Mouse (Mus musculus) E14TG2a.4 (cell line): ENCODE measurements around the gene Zmynd8.
"Not testable (repeated sequence)": the region's sequence is repeated elsewhere in the genome, so short reads cannot be mapped to it uniquely, and the experiment has no call there.

Source experiments
- H3K27me3 ChIP-seq: 2 replicates; pipeline ENCODE4 v1.6.1; 2014; ENCODE audit warnings: low read length, control low read depth; ENCODE audit not compliant: insufficient read depth
- H3K36me3 ChIP-seq: 2 replicates; pipeline ENCODE4 v1.6.1; 2014; ENCODE audit warnings: low read length, control low read depth; ENCODE audit not compliant: insufficient read depth
- H3K4me1 ChIP-seq: replicated peaks from 2 replicates; pipeline ENCODE4 v1.6.1; 2014; ENCODE audit warnings: low read depth, low read length, control low read depth
- H3K4me3 ChIP-seq: replicated peaks from 2 replicates; pipeline ENCODE4 v1.5.1; 2014; ENCODE audit warnings: mild to moderate bottlenecking, low read length
- H3K9me3 ChIP-seq: 2 replicates; pipeline ENCODE4 v1.6.1; 2014; ENCODE audit warnings: low read length, control low read depth
- CTCF ChIP-seq: conservative IDR thresholded peaks from 2 replicates; pipeline ENCODE4 v1.5.1; 2014; ENCODE audit warnings: low read length
- NANOG ChIP-seq: IDR thresholded peaks from 2 replicates; pipeline ENCODE4 v1.6.1; 2014; ENCODE audit warnings: borderline replicate concordance, low read length, mixed read lengths
- POU5F1 ChIP-seq: IDR thresholded peaks from 2 replicates; pipeline ENCODE4 v1.6.1; 2014; ENCODE audit warnings: low read length, borderline replicate concordance

Zmynd8 gene

GRCm38 (mm10) chr2:165812889-165813288, 85.9 kb downstream of the Zmynd8 start:
- Histone ChIP-seq H3K4me3 (peak overlapping the region; percentile 89), H3K27me3 (no peaks in the 10 kb centered on the region), H3K4me1 (peaks cover 72% of the 10 kb centered on the region), H3K36me3 (peaks cover 76% of the 10 kb centered on the region), H3K9me3 (no peaks in the 10 kb centered on the region)
- TF ChIP-seq CTCF, result no peak
- no peak for TF ChIP-seq NANOG
- no peak for TF ChIP-seq POU5F1

GRCm38 (mm10) chr2:165811536-165811935, 87.3 kb downstream of the Zmynd8 start:
- no peak for TF ChIP-seq NANOG
- peak; percentile 90 for TF ChIP-seq CTCF
- H3K4me3 ChIP-seq, result peak overlapping the region; percentile 89
- peaks cover 63% of the 10 kb centered on the region for H3K36me3 ChIP-seq
- no peaks in the 10 kb centered on the region for H3K9me3 ChIP-seq
- H3K27me3 ChIP-seq, result no peaks in the 10 kb centered on the region
- peaks cover 70% of the 10 kb centered on the region for H3K4me1 ChIP-seq

DNA sequence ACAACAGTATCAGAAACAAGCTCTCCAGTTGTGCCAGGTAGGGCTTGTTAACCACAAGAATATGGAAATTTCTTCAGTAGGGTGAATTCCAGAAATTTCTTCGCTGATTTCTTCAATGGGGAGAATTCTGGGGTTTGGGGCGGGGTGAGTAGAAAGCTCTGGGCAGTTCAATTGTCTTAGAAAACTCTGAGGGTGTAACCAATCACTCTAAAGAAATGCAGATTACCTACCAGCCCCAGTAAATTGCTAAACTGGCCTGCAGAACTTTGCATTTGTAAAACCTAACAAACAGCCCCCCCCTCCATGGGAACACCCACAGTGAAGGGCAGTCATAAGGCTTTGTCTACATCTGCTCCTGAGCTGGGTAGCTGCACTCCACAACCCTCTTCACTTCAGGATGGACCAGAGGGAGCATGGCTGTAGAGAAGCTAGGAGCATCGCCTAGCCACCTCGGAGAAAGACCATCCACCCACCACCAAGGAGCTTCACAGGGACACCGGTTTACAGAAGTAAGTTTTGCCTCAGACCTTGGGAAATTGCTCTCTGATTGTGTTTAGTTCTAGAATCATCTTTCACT, 88.8 kb downstream of the Zmynd8 start:
- TF ChIP-seq POU5F1 (peak; percentile 56; the same call in 1 of the 2 replicates), NANOG (peak; percentile 92), CTCF (no peak)
- H3K4me3 ChIP-seq, result peak overlapping the region; percentile 89
- H3K27me3 ChIP-seq, result peaks cover 5% of the 10 kb centered on the region; the same call in 1 of the 2 replicates
- H3K9me3 ChIP-seq, result no peaks in the 10 kb centered on the region
- H3K36me3 ChIP-seq, result peaks cover 59% of the 10 kb centered on the region
- H3K4me1 ChIP-seq, result peaks cover 73% of the 10 kb centered on the region

GRCm38 (mm10) chr2:165809091-165809490, 89.7 kb downstream of the Zmynd8 start:
- Histone ChIP-seq H3K36me3 (peaks cover 50% of the 10 kb centered on the region), H3K9me3 (no peaks in the 10 kb centered on the region), H3K4me1 (peaks cover 73% of the 10 kb centered on the region), H3K27me3 (peaks cover 6% of the 10 kb centered on the region; the same call in 1 of the 2 replicates), H3K4me3 (peak overlapping the region; percentile 84)
- no peak for TF ChIP-seq POU5F1
- TF ChIP-seq CTCF, result no peak
- no peak for TF ChIP-seq NANOG

GRCm38 (mm10) chr2:165808179-165808975, 90.4 kb downstream of the Zmynd8 start:
- Histone ChIP-seq H3K4me1 (peaks cover 68% of the 10 kb centered on the region), H3K4me3 (peak overlapping the region; percentile 84)
- TF ChIP-seq NANOG (no peak), CTCF (no peak), POU5F1 (no peak)

DNA sequence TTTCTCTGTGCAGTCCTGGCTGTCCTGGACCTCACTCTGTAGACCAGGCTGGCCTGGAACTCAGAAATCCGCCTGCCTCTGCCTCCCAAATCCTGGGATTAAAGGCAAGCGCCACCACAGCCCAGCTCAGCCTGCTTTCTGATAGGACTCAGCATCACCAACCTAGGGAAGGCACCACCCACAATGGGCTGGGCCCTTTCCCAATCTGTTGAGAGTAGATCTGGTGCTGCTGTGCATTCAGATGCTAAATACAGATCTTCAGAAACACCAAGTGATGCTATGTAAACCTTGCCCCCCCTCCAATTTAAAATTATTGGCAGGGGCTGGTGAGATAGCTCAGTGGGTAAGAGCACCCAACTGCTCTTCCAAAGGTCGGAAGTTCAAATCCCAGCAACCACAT, 98.6 kb downstream of the Zmynd8 start:
- Histone ChIP-seq H3K36me3 (peaks cover 10% of the 10 kb centered on the region; the same call in 1 of the 2 replicates), H3K4me1 (peaks cover 66% of the 10 kb centered on the region)
- not testable (repeated sequence) for H3K9me3 ChIP-seq, H3K27me3 ChIP-seq, H3K4me3 ChIP-seq

More at GRCm38 (mm10) chr2:165808179-165808975, 90.4 kb downstream of the Zmynd8 start:
- Histone ChIP-seq H3K36me3 (peaks cover 42% of the 10 kb centered on the region), H3K9me3 (no peaks in the 10 kb centered on the region), H3K27me3 (peaks cover 6% of the 10 kb centered on the region; the same call in 1 of the 2 replicates)

GRCm38 (mm10) chr2:165797876-165798275, 100.9 kb downstream of the Zmynd8 start:
- no peak overlapping the region for H3K4me3 ChIP-seq
- H3K4me1 ChIP-seq, result peaks cover 59% of the 10 kb centered on the region
- H3K27me3 ChIP-seq, result no peaks in the 10 kb centered on the region; the same call in 1 of the 2 replicates
- no peak for TF ChIP-seq CTCF
- H3K9me3 ChIP-seq, result no peaks in the 10 kb centered on the region
- H3K36me3 ChIP-seq, result peaks cover 26% of the 10 kb centered on the region

DNA sequence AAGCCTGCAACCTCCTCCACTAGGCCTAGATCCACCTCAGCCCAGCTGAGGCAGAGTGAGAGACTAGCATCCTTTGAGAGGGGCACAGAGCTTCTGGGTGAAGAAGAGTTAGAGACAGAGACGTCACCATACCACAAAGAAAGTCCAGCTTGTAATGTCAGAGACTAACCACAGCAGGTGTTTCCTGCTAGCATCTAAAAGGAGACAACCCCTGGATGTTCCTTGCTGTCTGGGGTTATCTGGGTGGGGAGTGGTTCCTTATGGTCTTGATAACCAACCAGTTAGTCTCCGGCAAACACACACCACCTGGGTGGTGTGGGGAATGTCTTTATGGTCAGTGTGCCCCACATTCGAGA, 105.6 kb downstream of the Zmynd8 start:
- H3K27me3 ChIP-seq, result peaks cover 3% of the 10 kb centered on the region; the same call in 1 of the 2 replicates
- H3K9me3 ChIP-seq, result no peaks in the 10 kb centered on the region
- TF ChIP-seq POU5F1 (no peak), CTCF (no peak), NANOG (no peak)
- H3K36me3 ChIP-seq, result peaks cover 53% of the 10 kb centered on the region
- peaks cover 62% of the 10 kb centered on the region for H3K4me1 ChIP-seq
- H3K4me3 ChIP-seq, result no peak overlapping the region

- peak; percentile 25; the same call in 1 of the 2 replicates for TF ChIP-seq CTCF
- TF ChIP-seq NANOG, result no peak
- TF ChIP-seq POU5F1, result no peak
- Histone ChIP-seq H3K4me1 (peaks cover 63% of the 10 kb centered on the region), H3K4me3 (no peak overlapping the region)
Measured at GRCm38 (mm10) chr2:165792431-165793282, 106.2 kb downstream of the Zmynd8 start.

More at GRCm38 (mm10) chr2:165792431-165793282, 106.2 kb downstream of the Zmynd8 start:
- Histone ChIP-seq H3K9me3 (no peaks in the 10 kb centered on the region), H3K36me3 (peaks cover 58% of the 10 kb centered on the region), H3K27me3 (peaks cover 3% of the 10 kb centered on the region; the same call in 1 of the 2 replicates)
